Mouse (Mus musculus): ENCODE measurements around the gene Tspyl1.

Gene Tspyl1

DNA sequence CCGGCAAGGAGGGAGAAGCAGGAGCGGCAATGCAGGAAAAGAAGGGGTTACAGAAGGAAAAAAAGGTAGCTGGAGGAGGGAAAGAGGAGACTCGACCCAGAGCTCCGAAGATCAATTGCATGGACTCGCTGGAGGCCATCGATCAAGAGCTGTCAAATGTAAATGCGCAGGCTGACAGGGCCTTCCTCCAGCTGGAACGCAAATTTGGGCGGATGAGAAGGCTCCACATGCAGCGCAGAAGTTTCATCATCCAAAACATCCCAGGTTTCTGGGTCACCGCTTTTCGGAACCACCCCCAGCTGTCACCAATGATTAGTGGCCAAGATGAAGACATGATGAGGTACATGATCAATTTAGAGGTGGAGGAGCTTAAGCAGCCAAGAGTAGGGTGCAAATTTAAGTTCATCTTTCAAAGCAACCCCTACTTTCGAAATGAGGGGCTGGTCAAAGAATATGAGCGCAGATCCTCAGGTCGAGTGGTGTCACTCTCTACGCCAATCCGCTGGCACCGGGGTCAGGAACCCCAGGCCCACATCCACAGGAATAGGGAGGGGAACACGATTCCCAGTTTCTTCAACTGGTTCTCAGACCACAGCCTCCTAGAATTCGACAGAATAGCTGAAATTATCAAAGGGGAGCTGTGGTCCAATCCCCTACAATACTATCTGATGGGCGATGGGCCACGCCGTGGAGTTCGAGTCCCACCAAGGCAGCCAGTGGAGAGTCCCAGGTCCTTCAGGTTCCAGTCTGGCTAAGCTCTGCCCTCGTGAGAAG is 16.2 kb downstream of the Tspyl1 start:
- DNase-seq (ENCODE audit: low read depth, low spot score), result no peak

- DNase-seq (ENCODE audit: low read depth, low spot score), result no peak
These were observed 18.4 kb downstream of the Tspyl1 start for GRCm38 (mm10) chr10:34300368-34300767.

DNA sequence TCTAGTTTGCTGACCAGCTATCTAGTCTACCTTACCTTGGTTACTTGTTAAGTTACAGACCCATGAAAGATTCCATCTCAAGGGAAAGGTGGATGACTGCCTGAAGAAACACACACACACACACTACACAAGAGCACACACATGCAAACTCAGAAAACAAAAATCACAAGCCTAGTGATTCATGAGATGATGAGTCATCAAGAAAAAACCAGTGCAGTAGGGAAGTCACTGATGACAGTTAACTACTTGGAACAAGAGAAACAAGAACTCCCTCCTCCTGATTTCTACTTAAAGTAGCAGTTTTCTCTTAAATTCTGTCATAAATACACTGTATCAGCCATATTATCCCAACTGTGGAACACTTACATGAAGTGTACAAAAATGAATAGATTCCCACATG is 25.1 kb downstream of the Tspyl1 start:
- DNase-seq (ENCODE audit: low read depth, low spot score), result no peak

DNA sequence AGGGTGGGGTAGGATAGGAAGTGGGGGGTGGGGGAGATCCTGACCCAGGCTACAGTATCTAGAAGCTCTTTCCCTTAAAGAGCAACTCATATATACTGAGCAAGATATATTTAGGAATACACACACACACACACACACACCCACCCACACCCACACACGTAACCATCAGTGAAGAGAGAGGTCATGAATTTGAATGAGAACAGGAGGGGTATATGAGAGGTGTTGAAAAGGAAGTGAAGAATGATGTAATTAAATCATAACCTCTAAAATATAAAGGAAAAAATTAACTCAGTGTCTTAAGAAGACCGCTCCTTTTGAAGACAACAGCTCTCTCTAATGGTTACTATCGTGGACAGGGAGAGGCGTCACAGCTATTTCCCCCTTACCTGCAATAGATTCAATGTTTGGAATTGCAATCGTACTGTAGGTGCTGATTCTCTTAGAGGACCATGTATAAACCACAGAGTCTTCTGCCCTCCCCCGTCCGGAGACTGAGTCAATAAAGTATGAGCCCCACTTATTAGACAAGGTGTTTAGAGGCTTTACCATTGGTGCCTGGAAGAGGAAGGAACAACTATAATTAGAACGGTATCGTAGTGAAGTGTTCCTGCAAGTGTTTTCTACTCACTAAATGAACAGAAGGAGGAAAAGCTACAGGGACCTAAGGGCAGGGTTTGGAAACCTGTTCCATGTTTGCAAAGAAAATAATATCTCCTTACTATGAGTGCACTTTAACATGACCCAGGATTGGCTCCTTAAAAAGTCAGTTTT is 28.1 kb downstream of the Tspyl1 start:
- no peak for DNase-seq (ENCODE audit: low read depth, low spot score)

DNA sequence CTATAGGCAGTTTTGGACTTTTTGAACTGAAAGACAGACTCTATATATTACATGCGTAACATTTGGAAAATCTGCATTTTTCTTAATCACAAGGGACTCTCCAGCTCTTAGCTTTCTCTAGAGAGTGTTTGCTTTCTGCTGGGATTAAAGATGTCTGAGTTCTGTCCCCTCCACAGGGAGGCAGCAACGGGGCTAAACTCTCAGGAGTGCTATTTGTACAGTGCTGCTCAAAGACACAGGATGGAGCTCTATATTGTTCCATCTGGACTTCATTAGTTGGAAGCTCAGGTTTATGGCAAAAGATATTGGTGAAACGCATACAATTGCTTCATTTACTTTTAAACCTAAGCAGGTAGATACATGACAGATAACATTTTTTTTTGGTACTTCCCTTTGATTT is 30.5 kb downstream of the Tspyl1 start:
- DNase-seq (ENCODE audit: low read depth, low spot score), result no peak

GRCm38 (mm10) chr10:34316571-34317216 is 34.7 kb downstream of the Tspyl1 start:
- peak; percentile 66 for DNase-seq (ENCODE audit: low read depth, low spot score)

- DNase-seq (ENCODE audit: low read depth, low spot score), result no peak
These were observed 35.2 kb downstream of the Tspyl1 start for GRCm38 (mm10) chr10:34317217-34317606.

DNA sequence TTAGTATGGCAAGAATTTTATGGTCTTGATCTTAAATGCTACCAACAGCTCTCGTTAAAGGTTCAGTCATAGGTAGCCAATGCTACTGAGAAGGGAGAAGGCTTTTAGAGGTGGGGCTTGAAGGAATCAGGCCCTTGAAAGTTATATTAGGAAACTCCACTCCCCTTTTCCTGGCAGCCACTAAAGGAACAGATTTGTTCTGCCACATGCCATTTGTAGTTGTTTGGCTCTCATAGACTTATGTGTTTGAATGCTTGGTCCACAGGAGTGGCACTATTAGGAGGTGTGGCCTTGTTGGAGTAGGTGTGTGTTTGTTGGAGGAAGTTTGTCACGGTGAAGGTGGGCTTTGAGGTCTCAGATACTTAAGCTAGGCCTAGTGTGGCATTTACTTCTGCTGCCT is 38.8 kb downstream of the Tspyl1 start:
- no peak for DNase-seq (ENCODE audit: low read depth, low spot score)

- DNase-seq (ENCODE audit: low read depth, low spot score), result no peak
These were observed 44.7 kb downstream of the Tspyl1 start for GRCm38 (mm10) chr10:34326701-34327100.

DNA sequence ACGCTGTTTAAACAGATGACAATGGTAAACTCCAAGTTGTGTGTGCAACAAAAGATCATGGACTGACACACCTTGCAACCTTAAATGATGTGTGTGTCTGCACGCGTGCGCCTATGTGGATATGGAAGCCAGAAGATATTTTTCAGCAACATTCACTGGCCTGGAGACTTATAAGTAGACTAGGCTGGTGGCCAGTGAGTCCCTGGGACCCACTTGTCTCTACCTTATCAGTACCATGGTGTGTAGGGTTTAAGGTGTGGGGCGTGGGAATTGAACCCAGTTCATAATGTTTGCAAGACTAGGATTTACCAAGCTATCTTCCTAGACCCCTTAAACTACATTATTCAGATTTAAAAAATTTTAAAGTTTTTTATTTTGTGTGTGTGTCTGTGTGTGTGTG is 45.2 kb downstream of the Tspyl1 start:
- DNase-seq (ENCODE audit: low read depth, low spot score), result no peak

GRCm38 (mm10) chr10:34328310-34328709 is 46.3 kb downstream of the Tspyl1 start:
- DNase-seq (ENCODE audit: low read depth, low spot score), result peak; percentile 47

All from brain, embryonic 18.5 days (tissue).